Mouse (Mus musculus) liver, embryonic 16.5 days (tissue): ENCODE measurements around the gene Grb14. TPM values are rescaled to one million over a fixed set of nuclear protein-coding genes. Genes with fewer than 3 reads are reported as not detected.

ENCODE experiments used
- ATAC-seq: fragments of 200-750 bp; cut with Nextera tagmentation; 2 replicates; pipeline ENCODE4 v1.8.0; 2017; ENCODE audit warnings: low read depth, mild to moderate bottlenecking, moderate number of reproducible peaks, moderate library complexity
- H3K27ac ChIP-seq: fragments of 300-500 bp; sonication (generic); 2 replicates; pipeline ENCODE4 v1.5.1; 2014; ENCODE audit warnings: mild to moderate bottlenecking, low read length
- H3K27me3 ChIP-seq: fragments of 300-500 bp; sonication (generic); 2 replicates; pipeline ENCODE4 v1.6.1; 2014; ENCODE audit warnings: low read depth, low read length, mixed read lengths; ENCODE audit not compliant: control insufficient read depth, insufficient read depth
- H3K36me3 ChIP-seq: fragments of 300-500 bp; sonication (generic); 2 replicates; pipeline ENCODE4 v1.6.1; 2014; ENCODE audit warnings: mild to moderate bottlenecking; ENCODE audit not compliant: control insufficient read depth, insufficient read depth
- H3K4me1 ChIP-seq: fragments of 300-500 bp; sonication (generic); 2 replicates; pipeline ENCODE4 v1.6.1; 2014; ENCODE audit warnings: low read depth, low read length, mixed read lengths; ENCODE audit not compliant: control insufficient read depth
- H3K4me2 ChIP-seq: fragments of 300-500 bp; sonication (generic); 2 replicates; pipeline ENCODE4 v1.6.1; 2014; ENCODE audit warnings: low read depth, low read length, mixed read lengths
- H3K4me3 ChIP-seq: fragments of 300-500 bp; sonication (generic); 2 replicates; pipeline ENCODE4 v1.5.1; 2014; ENCODE audit warnings: low read depth, mild to moderate bottlenecking, low read length
- H3K9ac ChIP-seq: fragments of 300-500 bp; sonication (generic); 2 replicates; pipeline ENCODE4 v1.6.1; 2014; ENCODE audit warnings: low read depth, low read length
- H3K9me3 ChIP-seq: fragments of 300-500 bp; sonication (generic); replicated peaks from 2 replicates; pipeline ENCODE4 v1.6.1; 2016; ENCODE audit warnings: low read length; ENCODE audit not compliant: control insufficient read depth
- WGBS: fragments of 180-500 bp; shearing (Covaris S2); extraction: QIAGEN DNeasy Blood & Tissue Kit; methylation state at CpG from one replicate; pipeline ENCODE4 v1.1.7; 2014; ENCODE audit not compliant: insufficient replicate concordance; 5-methylcytosine and 5-hydroxymethylcytosine counted together
- polyA plus RNA-seq: library from polyadenylated mRNA; unstranded; fragments of >200 nt; fragmentation: Nextera tagmentation; extraction: Ambion mirVana; gene quantifications from 2 replicates; pipeline ENCODE4 v1.2.1, GENCODE M21; 2015

Grb14 gene
- polyA plus RNA-seq, 1 experiment from 2014 or later = 11.0 TPM

GRCm38 (mm10) chr2:64995048-64995447, 29.7 kb downstream of the Grb14 start:
- H3K4me2 ChIP-seq = no peak overlapping the region
- H3K4me1 ChIP-seq = no peaks in the 10 kb centered on the region
- H3K9ac ChIP-seq = no peak overlapping the region
- H3K27ac ChIP-seq = peak overlapping the region; percentile 29
- no peaks in the 10 kb centered on the region for H3K36me3 ChIP-seq
- H3K4me3 ChIP-seq = no peak overlapping the region
- peak; percentile 77 for ATAC-seq
- 51% methylated on average over 2 of the region's 2 CpGs for WGBS
- no peaks in the 10 kb centered on the region for H3K27me3 ChIP-seq
- H3K9me3 ChIP-seq = no peaks in the 10 kb centered on the region

DNA sequence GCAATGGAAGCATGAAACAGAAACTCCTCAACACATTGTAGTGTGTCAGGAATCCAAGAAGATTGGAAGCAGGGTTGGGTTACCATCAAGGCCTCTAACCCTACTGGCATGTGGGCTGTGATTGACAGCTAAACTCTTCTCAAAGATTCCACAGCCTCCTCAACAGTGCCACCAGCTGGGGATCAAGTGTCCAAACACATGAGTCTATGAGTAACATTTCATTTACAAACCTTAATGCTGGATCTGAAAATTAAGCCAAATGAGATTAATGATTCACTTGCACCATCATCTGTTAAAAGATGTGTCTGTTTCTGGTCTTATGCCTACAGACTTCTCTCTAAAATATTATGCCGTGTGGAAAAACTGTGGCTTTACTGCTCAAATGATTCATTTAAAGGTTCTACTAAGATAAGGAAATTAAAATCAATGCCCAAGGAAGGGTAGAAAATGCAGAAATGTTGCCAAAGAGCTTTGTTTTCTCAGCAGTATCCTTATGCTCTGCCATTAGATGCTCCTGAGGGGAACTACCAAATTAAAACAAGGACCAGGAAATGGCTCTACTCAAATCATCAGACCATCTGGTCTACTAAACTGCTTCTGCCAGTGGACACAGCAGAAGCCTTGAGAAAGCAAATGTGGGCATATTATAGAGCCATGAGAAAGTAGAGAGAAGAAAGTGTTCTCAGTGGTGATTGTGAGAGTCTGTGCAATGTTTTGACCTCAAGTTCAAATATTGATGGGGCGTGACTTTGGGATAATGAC, 35.2 kb downstream of the Grb14 start:
- H3K27ac ChIP-seq = no peak overlapping the region
- H3K9me3 ChIP-seq = no peaks in the 10 kb centered on the region
- H3K4me2 ChIP-seq = no peak overlapping the region
- H3K36me3 ChIP-seq = no peaks in the 10 kb centered on the region
- WGBS = 68% methylated on average over 2 of the region's 2 CpGs
- H3K27me3 ChIP-seq = no peaks in the 10 kb centered on the region
- no peak for ATAC-seq
- H3K4me3 ChIP-seq = no peak overlapping the region
- H3K4me1 ChIP-seq = no peaks in the 10 kb centered on the region
- H3K9ac ChIP-seq = no peak overlapping the region

DNA sequence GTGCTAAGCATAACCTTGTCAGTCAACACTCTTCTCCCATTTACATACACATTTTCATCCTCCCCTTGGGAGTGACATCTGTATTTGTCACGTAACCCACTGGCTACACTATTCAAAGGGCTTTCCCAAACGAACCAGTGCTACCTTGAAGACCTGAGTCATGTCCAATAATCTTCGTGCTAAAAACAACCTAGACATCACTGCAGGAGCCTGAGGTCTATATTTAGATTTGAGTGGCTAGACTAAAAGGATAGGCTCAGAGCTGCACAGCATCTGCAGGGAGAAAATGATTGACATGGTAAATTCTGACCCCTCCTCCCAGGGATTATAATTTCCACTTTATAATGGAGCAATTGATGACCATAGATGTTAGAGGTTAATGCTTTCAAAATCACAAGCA, 37.0 kb downstream of the Grb14 start:
- Histone ChIP-seq H3K4me1 (no peaks in the 10 kb centered on the region), H3K9ac (no peak overlapping the region), H3K4me3 (no peak overlapping the region), H3K27me3 (no peaks in the 10 kb centered on the region), H3K27ac (no peak overlapping the region), H3K9me3 (no peaks in the 10 kb centered on the region), H3K4me2 (no peak overlapping the region), H3K36me3 (no peaks in the 10 kb centered on the region)
- WGBS = 52% methylated on average over 3 of the region's 3 CpGs
- ATAC-seq = no peak

DNA sequence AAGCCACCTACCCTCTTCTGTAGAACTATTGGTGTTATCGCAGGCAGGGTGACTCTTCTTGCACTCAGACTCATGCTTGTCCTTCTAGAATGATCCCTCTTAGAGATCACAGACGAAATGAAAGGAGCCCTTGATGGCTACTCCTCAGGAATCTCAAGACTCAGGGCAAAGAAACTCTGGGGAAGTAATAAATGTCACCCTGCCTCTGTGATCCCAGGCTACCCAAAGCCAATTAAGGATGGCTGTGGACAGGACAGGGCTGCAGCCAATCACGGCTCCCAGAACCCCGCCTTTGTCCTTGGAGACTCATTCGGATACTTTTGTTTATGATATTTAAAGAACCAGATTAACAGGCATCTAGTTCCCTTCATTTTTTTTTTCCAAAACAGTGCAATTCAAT, 49.2 kb downstream of the Grb14 start:
- H3K27ac ChIP-seq = peak overlapping the region; percentile 64
- H3K9ac ChIP-seq = no peak overlapping the region
- WGBS = 55% methylated on average over 5 of the region's 5 CpGs
- H3K4me3 ChIP-seq = no peak overlapping the region
- H3K4me2 ChIP-seq = peak overlapping the region; percentile 27; the same call in 1 of the 2 replicates
- no peaks in the 10 kb centered on the region for H3K36me3 ChIP-seq
- H3K9me3 ChIP-seq = no peaks in the 10 kb centered on the region
- no peaks in the 10 kb centered on the region for H3K27me3 ChIP-seq
- H3K4me1 ChIP-seq = peaks cover 2% of the 10 kb centered on the region; the same call in 1 of the 2 replicates
- ATAC-seq = no peak

GRCm38 (mm10) chr2:64974549-64974948, 50.2 kb downstream of the Grb14 start:
- peak; percentile 76 for ATAC-seq

GRCm38 (mm10) chr2:64973819-64974441, 50.9 kb downstream of the Grb14 start:
- no peaks in the 10 kb centered on the region for H3K27me3 ChIP-seq
- no peak overlapping the region for H3K9ac ChIP-seq
- peak overlapping the region; percentile 14; the same call in 1 of the 2 replicates for H3K27ac ChIP-seq
- no peak overlapping the region for H3K4me3 ChIP-seq
- no peaks in the 10 kb centered on the region for H3K36me3 ChIP-seq
- 61% methylated on average over 10 of the region's 10 CpGs for WGBS
- H3K9me3 ChIP-seq = no peaks in the 10 kb centered on the region
- ATAC-seq = peak; percentile 19; the same call in 1 of the 2 replicates
- peaks cover 2% of the 10 kb centered on the region; the same call in 1 of the 2 replicates for H3K4me1 ChIP-seq
- no peak overlapping the region for H3K4me2 ChIP-seq

More at GRCm38 (mm10) chr2:64974549-64974948, 50.2 kb downstream of the Grb14 start:
- Histone ChIP-seq H3K9ac (no peak overlapping the region), H3K36me3 (no peaks in the 10 kb centered on the region), H3K4me1 (peaks cover 2% of the 10 kb centered on the region; the same call in 1 of the 2 replicates), H3K9me3 (no peaks in the 10 kb centered on the region), H3K4me2 (no peak overlapping the region), H3K4me3 (no peak overlapping the region), H3K27ac (no peak overlapping the region), H3K27me3 (no peaks in the 10 kb centered on the region)
- WGBS = 58% methylated on average over 2 of the region's 2 CpGs

DNA sequence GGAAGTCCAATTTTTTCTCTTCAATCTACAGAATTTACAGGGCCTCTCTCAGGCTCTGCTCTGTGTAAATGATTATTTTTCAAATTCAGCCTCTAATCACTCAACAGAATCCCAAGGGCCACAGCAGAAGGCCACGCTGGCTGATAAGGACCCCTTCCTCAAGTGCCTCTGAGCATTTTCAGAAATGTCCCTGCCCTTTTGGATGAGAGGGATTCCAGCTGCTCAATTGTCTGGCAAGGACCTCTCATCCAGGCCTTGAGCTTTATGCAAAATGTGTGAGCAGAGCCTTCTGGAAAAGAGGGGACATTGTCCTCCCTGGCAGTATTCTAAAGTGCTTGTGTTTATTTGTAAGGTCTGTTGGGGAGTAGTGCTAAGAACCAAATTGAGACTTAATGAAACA, 51.7 kb downstream of the Grb14 start:
- H3K4me1 ChIP-seq = peaks cover 2% of the 10 kb centered on the region; the same call in 1 of the 2 replicates
- no peaks in the 10 kb centered on the region for H3K27me3 ChIP-seq
- H3K27ac ChIP-seq = no peak overlapping the region
- ATAC-seq = no peak
- H3K9me3 ChIP-seq = no peaks in the 10 kb centered on the region
- no peak overlapping the region for H3K4me2 ChIP-seq
- no peak overlapping the region for H3K4me3 ChIP-seq
- H3K9ac ChIP-seq = no peak overlapping the region
- 27% methylated on average over 1 of the region's 1 CpGs for WGBS
- H3K36me3 ChIP-seq = no peaks in the 10 kb centered on the region

- no peak overlapping the region for H3K4me2 ChIP-seq
- H3K27me3 ChIP-seq = no peaks in the 10 kb centered on the region
- H3K4me3 ChIP-seq = no peak overlapping the region
- H3K27ac ChIP-seq = no peak overlapping the region
- H3K9ac ChIP-seq = no peak overlapping the region
- no peaks in the 10 kb centered on the region for H3K36me3 ChIP-seq
- ATAC-seq = no peak
- H3K9me3 ChIP-seq = no peaks in the 10 kb centered on the region
- WGBS = 43% methylated on average over 5 of the region's 5 CpGs
- H3K4me1 ChIP-seq = peaks cover 2% of the 10 kb centered on the region; the same call in 1 of the 2 replicates
These were observed 53.0 kb downstream of the Grb14 start for GRCm38 (mm10) chr2:64971828-64972227.

GRCm38 (mm10) chr2:64970992-64971391, 53.8 kb downstream of the Grb14 start:
- no peak overlapping the region for H3K4me2 ChIP-seq
- no peak overlapping the region for H3K27ac ChIP-seq
- H3K4me1 ChIP-seq = peaks cover 2% of the 10 kb centered on the region; the same call in 1 of the 2 replicates
- no peak for ATAC-seq
- H3K4me3 ChIP-seq = no peak overlapping the region
- no peak overlapping the region for H3K9ac ChIP-seq
- H3K9me3 ChIP-seq = no peaks in the 10 kb centered on the region
- WGBS = 66% methylated on average over 8 of the region's 8 CpGs
- H3K27me3 ChIP-seq = no peaks in the 10 kb centered on the region
- no peaks in the 10 kb centered on the region for H3K36me3 ChIP-seq
